Mouse (Mus musculus) liver, embryonic 14.5 days (tissue): ENCODE results near the gene Sh3tc1. TPM values are rescaled to one million over a fixed set of nuclear protein-coding genes. Genes with fewer than 3 reads are reported as not detected.

Experiments used
- ATAC-seq: fragments of 200-750 bp; cut with Nextera tagmentation; 2 replicates; pipeline ENCODE4 v1.8.0; 2017; ENCODE audit warnings: moderate number of reproducible peaks, mild to moderate bottlenecking, moderate library complexity; ENCODE audit not compliant: insufficient read depth
- DNase-seq, 3 experiments: peaks; one replicate each; pipeline ENCODE4 v3.0.0-alpha.2; 2012 to 2013; ENCODE audit warnings: low read depth in 3 of 3, low spot score in 3 of 3
- H3K27ac ChIP-seq: fragments of 300-500 bp; sonication (generic); 2 replicates; pipeline ENCODE4 v1.5.1; 2014; ENCODE audit warnings: moderate library complexity, mild to moderate bottlenecking, control low read depth, inconsistent platforms
- H3K27me3 ChIP-seq: fragments of 300-500 bp; sonication (generic); 2 replicates; pipeline ENCODE4 v1.6.1; 2014; ENCODE audit warnings: mild to moderate bottlenecking, low read length, moderate library complexity; ENCODE audit not compliant: control insufficient read depth, insufficient read depth
- H3K36me3 ChIP-seq: fragments of 300-500 bp; sonication (generic); replicated peaks from 2 replicates; pipeline ENCODE4 v1.6.1; 2014; ENCODE audit warnings: low read depth; ENCODE audit not compliant: control insufficient read depth, insufficient read depth
- H3K4me1 ChIP-seq, 2 experiments: fragments of 200-500 bp in 1 of 2; fragments of 300-500 bp in 1 of 2; sonication (generic) in 1 of 2; replicated peaks; 2 replicates each; pipeline ENCODE4 v1.6.1; 2012 to 2014; ENCODE audit warnings: antibody characterized with exemption in 1 of 2, inconsistent platforms in 1 of 2, low read length in 1 of 2; ENCODE audit not compliant: control insufficient read depth in 2 of 2, insufficient read depth in 2 of 2
- H3K4me2 ChIP-seq: fragments of 300-500 bp; sonication (generic); 2 replicates; pipeline ENCODE4 v1.6.1; 2014; ENCODE audit warnings: low read depth, mild to moderate bottlenecking, control low read depth, moderate library complexity
- H3K4me3 ChIP-seq, 2 experiments: fragments of 200-500 bp in 1 of 2; fragments of 300-500 bp in 1 of 2; sonication (generic) in 1 of 2; 2 replicates each; pipeline ENCODE4 v1.5.1; 2012 to 2014; ENCODE audit warnings: low read depth in 2 of 2, low read length in 2 of 2, mild to moderate bottlenecking in 2 of 2, control low read depth in 1 of 2, inconsistent platforms in 1 of 2, moderate library complexity in 1 of 2; ENCODE audit not compliant: insufficient read depth in 1 of 2
- H3K9ac ChIP-seq: fragments of 300-500 bp; sonication (generic); replicated peaks from 2 replicates; pipeline ENCODE4 v1.6.1; 2014; ENCODE audit warnings: mild to moderate bottlenecking, control low read depth, moderate library complexity
- H3K9me3 ChIP-seq: fragments of 300-500 bp; sonication (generic); 2 replicates; pipeline ENCODE4 v1.6.1; 2016; ENCODE audit warnings: low read length, mixed read lengths; ENCODE audit not compliant: control insufficient read depth
- CTCF ChIP-seq: IDR thresholded peaks from 2 replicates; pipeline ENCODE4 v1.5.1; 2016; ENCODE audit warnings: antibody characterized with exemption, low read depth, control low read depth
- EP300 ChIP-seq: IDR thresholded peaks from 2 replicates; pipeline ENCODE4 v1.6.1; 2016; ENCODE audit warnings: antibody characterized with exemption, low read depth
- WGBS: fragments of 180-500 bp; shearing (Covaris S2); extraction: QIAGEN DNeasy Blood & Tissue Kit; methylation state at CpG from one replicate; pipeline ENCODE4 v1.1.7; 2014; ENCODE audit not compliant: insufficient replicate concordance; 5-methylcytosine and 5-hydroxymethylcytosine counted together
- polyA plus RNA-seq, 2 experiments: library from polyadenylated mRNA; depleted of rRNA in 1 of 2; stranded (reverse) in 1 of 2; unstranded in 1 of 2; fragments of >200 nt; fragmentation: Nextera tagmentation in 1 of 2; extraction: Ambion mirVana in 1 of 2; gene quantifications; 2 replicates each; pipeline versions ENCODE4 v1.2.1 to v1.2.3; 2012 to 2014

Sh3tc1 gene
- polyA plus RNA-seq, 2 experiments: 0.93 to 1.8 TPM

DNA sequence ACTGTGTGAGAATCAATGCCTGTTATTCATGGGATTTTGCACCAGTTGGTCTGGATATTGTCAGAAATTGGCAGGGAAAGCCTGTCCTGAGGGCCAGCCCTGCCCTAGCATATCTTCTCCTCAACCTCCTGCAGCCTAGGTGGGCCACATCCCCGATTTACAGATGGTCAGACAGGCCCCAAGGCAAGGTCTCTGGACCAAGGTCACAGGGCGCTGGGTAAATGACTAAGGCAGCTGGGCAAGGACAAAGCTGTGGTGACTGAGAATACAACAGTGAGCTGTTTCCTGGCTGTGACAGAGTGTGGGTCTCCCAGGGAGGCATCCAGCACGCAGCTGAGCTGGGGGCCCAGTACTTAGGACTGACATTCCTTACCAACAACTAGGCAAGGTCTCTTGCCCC lies 41.3 kb upstream of the Sh3tc1 start:
- no peak overlapping the region for H3K9ac ChIP-seq
- no peak overlapping the region for H3K4me2 ChIP-seq
- H3K4me3 ChIP-seq: no peak overlapping the region
- H3K4me1 ChIP-seq: no peaks in the 10 kb centered on the region; a peak in 1 of 4 replicates
- no peaks in the 10 kb centered on the region for H3K9me3 ChIP-seq
- 36% methylated on average over 3 of the region's 3 CpGs for WGBS
- no peaks in the 10 kb centered on the region for H3K36me3 ChIP-seq
- H3K27me3 ChIP-seq: no peaks in the 10 kb centered on the region
- no peak for DNase-seq
- no peak overlapping the region for H3K27ac ChIP-seq
- no peak for TF ChIP-seq EP300
- TF ChIP-seq CTCF: no peak
- no peak for ATAC-seq

DNA sequence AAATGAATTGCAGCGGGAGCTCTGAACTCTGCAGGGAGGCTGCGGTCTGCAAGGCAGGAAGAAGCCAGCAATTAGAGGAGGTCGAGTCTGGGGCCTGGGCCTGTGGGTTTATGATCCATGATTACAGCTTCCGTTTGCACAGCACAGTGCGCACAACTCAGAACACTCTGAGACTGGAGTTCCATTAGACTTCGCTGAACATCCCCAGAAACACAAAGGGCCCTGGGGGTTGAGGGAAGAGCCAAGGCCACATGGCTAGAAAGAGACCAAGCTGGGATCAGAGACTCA lies 34.3 kb upstream of the Sh3tc1 start:
- no peaks in the 10 kb centered on the region for H3K27me3 ChIP-seq
- no peak overlapping the region for H3K27ac ChIP-seq
- no peak overlapping the region for H3K9ac ChIP-seq
- DNase-seq: no peak
- H3K4me3 ChIP-seq: no peak overlapping the region
- 0 out of 4 replicates have a peak, but pooled peaks cover 0 to 3% of the 10 kb centered on the region in 2 experiments for H3K4me1 ChIP-seq
- no peak overlapping the region for H3K4me2 ChIP-seq
- ATAC-seq: no peak
- WGBS: 25% methylated on average over 6 of the region's 6 CpGs
- no peaks in the 10 kb centered on the region for H3K9me3 ChIP-seq
- TF ChIP-seq EP300: no peak
- no peak for TF ChIP-seq CTCF
- no peaks in the 10 kb centered on the region for H3K36me3 ChIP-seq

DNA sequence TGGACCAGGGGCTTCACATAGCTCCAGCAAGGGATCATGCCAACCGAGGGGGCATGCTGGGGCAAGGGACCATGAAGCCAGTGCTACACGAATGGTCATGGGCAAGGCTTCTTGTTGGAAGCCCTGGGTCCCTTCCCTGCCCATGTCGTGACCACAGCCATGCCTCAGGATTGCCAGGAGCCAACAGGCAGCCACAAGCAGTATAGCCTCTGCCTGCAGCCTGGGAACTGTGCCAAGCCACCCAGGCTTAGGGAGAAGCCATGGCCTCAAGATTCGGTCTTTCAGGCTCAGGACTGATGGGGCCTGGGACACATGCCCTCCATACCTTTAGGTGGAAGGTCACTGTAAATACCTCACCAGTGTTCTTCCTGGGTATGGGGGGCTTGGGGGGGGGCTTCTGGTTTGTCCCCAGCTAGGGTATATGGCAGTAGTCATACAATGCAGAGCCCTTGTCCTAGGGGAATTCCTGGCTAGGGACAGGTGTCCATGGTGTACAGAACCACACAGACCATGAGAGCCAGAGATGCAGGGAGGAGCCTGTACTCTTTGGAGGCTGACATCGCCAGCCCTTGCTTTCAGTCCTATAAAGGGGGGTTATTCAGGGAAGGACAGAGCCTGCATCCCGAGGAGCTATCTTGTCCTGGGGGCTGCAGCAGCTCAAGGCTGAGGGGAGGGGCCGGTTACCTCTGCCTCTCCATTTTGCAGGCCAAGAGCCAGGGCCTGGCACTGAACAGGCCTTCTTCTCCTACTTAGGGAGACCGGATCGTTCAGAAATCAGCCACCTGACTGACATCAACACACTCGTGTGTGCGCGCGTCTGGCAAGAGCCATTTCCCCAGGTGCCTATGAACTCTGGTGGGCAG lies 33.7 kb upstream of the Sh3tc1 start:
- ATAC-seq: no peak
- Histone ChIP-seq H3K4me2 (no peak overlapping the region), H3K4me1 (0 out of 4 replicates have a peak, but pooled peaks cover 0 to 3% of the 10 kb centered on the region in 2 experiments), H3K9me3 (no peaks in the 10 kb centered on the region), H3K36me3 (no peaks in the 10 kb centered on the region), H3K4me3 (no peak overlapping the region), H3K27me3 (no peaks in the 10 kb centered on the region), H3K9ac (no peak overlapping the region), H3K27ac (no peak overlapping the region)
- TF ChIP-seq CTCF (no peak), EP300 (no peak)
- DNase-seq: no peak
- 46% methylated on average over 13 of the region's 13 CpGs for WGBS

DNA sequence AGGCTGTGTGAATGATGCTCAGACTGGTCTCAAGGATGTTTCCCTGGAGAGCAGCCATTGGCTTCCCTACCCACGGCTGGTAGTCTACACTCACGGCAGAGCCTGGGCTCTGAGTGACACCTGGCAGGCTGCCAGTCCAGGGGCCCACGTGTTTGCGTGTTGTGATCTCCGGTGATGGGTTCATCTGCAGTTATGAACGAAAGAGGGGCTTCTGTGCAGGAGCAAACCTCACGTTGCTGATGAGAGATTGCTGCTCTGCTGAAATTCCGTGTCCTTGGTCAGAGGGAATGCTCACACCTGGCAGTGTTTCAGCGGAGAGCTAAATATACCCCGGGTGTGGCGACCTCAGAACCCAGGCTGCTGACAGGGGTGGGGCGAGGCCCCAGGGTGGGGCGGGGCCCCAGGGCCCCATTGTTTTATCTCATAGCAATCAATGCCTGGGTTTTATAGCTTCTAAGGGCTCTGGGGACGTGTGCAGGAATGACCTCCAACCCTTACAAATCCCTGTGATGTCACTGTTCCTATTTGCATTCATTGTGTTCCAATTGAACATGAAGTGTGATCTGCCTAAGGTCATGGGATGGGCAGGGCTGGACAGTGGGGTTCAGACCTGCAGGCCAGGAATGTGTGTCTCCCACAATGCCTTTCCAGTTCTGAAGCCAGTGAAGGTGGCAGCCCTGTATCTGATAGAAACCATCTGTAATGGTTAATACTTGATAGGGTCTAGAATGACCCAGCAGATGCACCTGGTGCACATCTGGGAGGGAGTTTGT lies 31.3 kb upstream of the Sh3tc1 start:
- TF ChIP-seq EP300 (no peak), CTCF (no peak)
- H3K27ac ChIP-seq: no peak overlapping the region
- WGBS: 45% methylated on average over 14 of the region's 14 CpGs
- H3K9ac ChIP-seq: no peak overlapping the region
- H3K4me2 ChIP-seq: no peak overlapping the region
- H3K36me3 ChIP-seq: no peaks in the 10 kb centered on the region
- 0 out of 4 replicates have a peak, but pooled peaks cover 0 to 3% of the 10 kb centered on the region in 2 experiments for H3K4me1 ChIP-seq
- ATAC-seq (no peak), DNase-seq (no peak)
- H3K4me3 ChIP-seq: no peak overlapping the region
- H3K9me3 ChIP-seq: no peaks in the 10 kb centered on the region
- H3K27me3 ChIP-seq: no peaks in the 10 kb centered on the region; the same call in 1 of the 2 replicates

DNA sequence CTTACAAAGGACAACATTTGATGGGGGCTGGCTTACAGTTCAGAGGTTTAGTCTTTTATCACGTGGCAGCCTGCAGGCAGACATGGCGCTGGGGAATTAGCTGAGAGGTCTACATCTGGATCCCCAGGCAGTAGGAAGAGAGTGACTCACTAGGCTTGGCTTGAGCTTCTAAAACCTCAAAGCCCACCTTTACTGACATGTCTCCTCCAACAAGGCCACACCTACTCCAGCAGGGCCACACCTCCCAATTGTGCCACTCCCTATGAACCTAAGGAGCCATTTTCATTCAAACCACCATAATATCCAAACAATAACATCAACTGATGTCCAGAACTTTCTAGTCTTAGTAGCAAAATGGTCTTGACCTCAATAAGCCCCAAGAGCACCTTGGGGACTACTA lies 30.5 kb upstream of the Sh3tc1 start:
- Histone ChIP-seq H3K4me3 (no peak overlapping the region), H3K27ac (no peak overlapping the region), H3K4me1 (0 out of 4 replicates have a peak, but pooled peaks cover 0 to 3% of the 10 kb centered on the region in 2 experiments), H3K36me3 (no peaks in the 10 kb centered on the region), H3K9ac (no peak overlapping the region), H3K9me3 (no peaks in the 10 kb centered on the region), H3K27me3 (no peaks in the 10 kb centered on the region; the same call in 1 of the 2 replicates), H3K4me2 (no peak overlapping the region)
- TF ChIP-seq EP300 (no peak), CTCF (no peak)
- WGBS: 86% methylated on average over 2 of the region's 2 CpGs
- DNase-seq: no peak
- ATAC-seq: no peak
